Mouse (Mus musculus) erythroblast, embryonic 14.5 days (primary cell): ENCODE results near the gene L3mbtl3. TPM values are rescaled to one million over a fixed set of nuclear protein-coding genes. Genes with fewer than 3 reads are reported as not detected.

Source experiments
- H3K27me3 ChIP-seq: 2 replicates; pipeline ENCODE4 v1.6.1; 2012; ENCODE audit warnings: inconsistent platforms; ENCODE audit not compliant: control insufficient read depth
- H3K36me3 ChIP-seq: 2 replicates; pipeline ENCODE4 v1.6.1; 2012; ENCODE audit warnings: mild to moderate bottlenecking, inconsistent platforms; ENCODE audit not compliant: control insufficient read depth
- H3K4me1 ChIP-seq: 2 replicates; pipeline ENCODE4 v1.6.1; 2012; ENCODE audit warnings: inconsistent platforms; ENCODE audit not compliant: control insufficient read depth
- H3K4me3 ChIP-seq: replicated peaks from 2 replicates; pipeline ENCODE3; 2012; ENCODE audit warnings: moderate library complexity, mild to moderate bottlenecking, inconsistent platforms
- H3K9me3 ChIP-seq: 2 replicates; pipeline ENCODE4 v1.6.1; 2012; ENCODE audit warnings: low read length, inconsistent platforms, mixed read lengths; ENCODE audit not compliant: control insufficient read depth
- GATA1 ChIP-seq: IDR thresholded peaks from 2 replicates; pipeline ENCODE4 v1.6.1; 2012; ENCODE audit warnings: low read length, inconsistent platforms, mixed read lengths
- TAL1 ChIP-seq: IDR thresholded peaks from 3 replicates; pipeline ENCODE4 v1.6.1; 2012; ENCODE audit warnings: low read length, inconsistent platforms, mixed read lengths
- polyA plus RNA-seq: library from polyadenylated mRNA; stranded (reverse); fragments of >175 nt; gene quantifications from 2 replicates; pipeline ENCODE4 v1.2.3, GENCODE M21; 2012

L3mbtl3 gene
- polyA plus RNA-seq, 1 experiment: 0.02 TPM

DNA sequence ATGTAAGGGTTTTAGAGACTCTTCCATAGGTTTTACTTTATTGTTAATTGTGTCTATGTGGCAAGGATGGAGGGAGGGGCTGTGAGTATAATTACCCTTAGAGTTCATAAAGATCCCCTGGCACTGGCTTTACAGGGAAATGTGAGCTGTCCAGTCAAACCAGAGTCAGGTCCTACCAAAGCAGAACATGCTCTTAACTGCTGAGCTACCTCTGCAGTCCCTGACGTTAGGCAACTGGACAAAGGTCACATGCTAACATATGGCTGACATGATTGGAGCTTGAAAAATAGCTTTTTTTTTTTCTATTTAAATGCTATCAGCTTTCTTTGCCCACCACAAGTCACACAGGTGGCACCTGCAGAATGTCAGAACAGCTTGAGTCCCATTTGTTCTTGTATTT is 25.6 kb downstream of the L3mbtl3 start:
- no peak overlapping the region for H3K4me3 ChIP-seq
- no peak for TF ChIP-seq TAL1
- no peak for TF ChIP-seq GATA1
- H3K36me3 ChIP-seq: no peaks in the 10 kb centered on the region
- no peaks in the 10 kb centered on the region for H3K4me1 ChIP-seq
- no peaks in the 10 kb centered on the region for H3K9me3 ChIP-seq
- no peaks in the 10 kb centered on the region for H3K27me3 ChIP-seq

DNA sequence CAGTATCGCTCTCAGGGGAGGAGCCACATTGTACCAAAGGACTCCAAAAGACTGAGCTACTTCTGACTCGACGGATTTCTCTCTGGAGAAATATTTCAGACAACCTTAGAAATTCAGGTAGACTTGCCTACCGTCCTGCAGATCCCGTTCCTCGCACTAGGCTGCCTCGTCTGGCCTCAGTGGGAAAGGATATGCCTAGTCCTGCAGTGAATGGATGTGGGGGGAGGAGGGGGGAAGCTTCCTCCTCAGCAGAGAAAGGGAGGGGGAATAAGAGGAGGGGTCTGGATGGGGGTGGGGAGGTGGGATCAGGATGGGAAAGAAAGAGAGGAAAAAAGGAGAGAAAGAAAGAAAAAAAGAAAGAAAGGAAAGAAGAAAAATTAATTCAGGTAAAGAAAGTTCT is 28.2 kb downstream of the L3mbtl3 start:
- Histone ChIP-seq H3K4me1 (no peaks in the 10 kb centered on the region), H3K9me3 (no peaks in the 10 kb centered on the region), H3K27me3 (no peaks in the 10 kb centered on the region), H3K36me3 (no peaks in the 10 kb centered on the region), H3K4me3 (no peak overlapping the region)
- no peak for TF ChIP-seq GATA1
- no peak for TF ChIP-seq TAL1

DNA sequence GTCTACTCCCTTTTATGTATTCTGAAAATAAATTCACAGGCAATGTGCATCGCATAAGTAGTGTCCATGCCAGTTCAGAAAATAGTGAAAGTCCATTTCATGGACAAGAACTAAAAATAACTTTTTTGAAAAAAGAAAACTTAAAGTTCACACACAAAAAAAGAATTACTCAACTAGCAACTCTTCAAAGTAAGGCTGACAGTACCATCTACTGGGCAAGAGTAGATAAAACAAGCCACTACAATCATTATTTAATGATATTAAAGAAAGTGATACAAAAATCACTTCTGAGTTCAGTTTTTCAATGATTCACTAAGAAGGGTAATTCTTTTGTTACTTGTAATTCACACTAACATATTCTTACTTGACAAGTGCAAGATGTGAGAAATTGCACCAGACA is 29.9 kb downstream of the L3mbtl3 start:
- Histone ChIP-seq H3K36me3 (no peaks in the 10 kb centered on the region; the same call in 1 of the 2 replicates), H3K4me3 (no peak overlapping the region), H3K9me3 (no peaks in the 10 kb centered on the region), H3K4me1 (no peaks in the 10 kb centered on the region), H3K27me3 (no peaks in the 10 kb centered on the region)
- no peak for TF ChIP-seq GATA1
- TF ChIP-seq TAL1: no peak

DNA sequence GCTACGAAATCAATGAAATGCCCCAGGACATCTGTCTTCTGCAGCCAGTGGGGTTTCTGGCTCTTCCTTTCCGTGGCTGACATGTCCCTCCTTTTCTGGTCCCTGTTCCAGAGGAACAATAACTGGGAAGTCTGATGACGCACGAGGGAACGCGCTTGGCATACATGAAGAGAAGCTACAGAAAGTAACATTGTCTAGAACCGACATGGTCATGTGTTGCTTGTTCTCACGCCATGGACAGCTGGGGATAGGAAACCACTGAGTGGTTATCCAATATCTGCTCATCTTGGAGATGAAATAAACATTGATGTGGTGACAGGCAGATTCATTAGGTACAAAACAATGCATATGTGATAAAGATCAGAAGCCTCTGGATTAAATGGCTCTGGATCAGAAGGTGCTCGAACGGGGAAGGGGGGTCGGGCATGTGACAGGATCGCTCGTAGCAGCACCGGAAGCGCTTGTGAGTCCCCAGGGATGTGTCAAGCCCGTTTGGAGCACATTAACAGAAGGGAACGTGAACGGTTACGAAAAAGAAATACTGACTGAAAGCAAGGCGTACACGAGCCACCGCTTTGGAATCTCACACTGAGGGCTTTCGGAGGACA is 37.8 kb downstream of the L3mbtl3 start:
- no peak overlapping the region for H3K4me3 ChIP-seq
- no peaks in the 10 kb centered on the region for H3K9me3 ChIP-seq
- no peaks in the 10 kb centered on the region for H3K27me3 ChIP-seq
- H3K4me1 ChIP-seq: no peaks in the 10 kb centered on the region
- no peak for TF ChIP-seq TAL1
- H3K36me3 ChIP-seq: peaks cover 7% of the 10 kb centered on the region; the same call in 1 of the 2 replicates

DNA sequence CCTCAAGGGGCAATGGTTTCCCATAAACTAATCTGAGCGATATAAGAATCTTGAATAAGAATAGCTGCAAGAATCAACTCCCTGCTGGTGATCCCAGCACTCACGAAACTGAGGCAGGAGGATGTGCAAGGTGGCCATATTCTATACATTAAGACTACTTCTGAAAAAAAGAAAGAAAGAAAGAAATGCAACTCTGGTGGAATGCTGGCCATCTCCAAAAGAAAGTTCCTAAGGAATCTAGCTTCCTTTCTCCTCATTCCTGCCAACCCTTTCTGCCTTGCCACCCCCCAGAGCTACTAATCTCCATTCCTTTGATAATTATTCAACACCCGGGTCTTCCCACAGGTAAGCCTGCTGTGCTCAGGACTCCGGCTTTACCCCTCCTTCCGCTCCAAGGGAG is 41.8 kb downstream of the L3mbtl3 start:
- Histone ChIP-seq H3K9me3 (no peaks in the 10 kb centered on the region), H3K27me3 (no peaks in the 10 kb centered on the region), H3K4me1 (no peaks in the 10 kb centered on the region), H3K36me3 (peaks cover 7% of the 10 kb centered on the region; the same call in 1 of the 2 replicates), H3K4me3 (no peak overlapping the region)
- TF ChIP-seq GATA1 (no peak), TAL1 (no peak)

DNA sequence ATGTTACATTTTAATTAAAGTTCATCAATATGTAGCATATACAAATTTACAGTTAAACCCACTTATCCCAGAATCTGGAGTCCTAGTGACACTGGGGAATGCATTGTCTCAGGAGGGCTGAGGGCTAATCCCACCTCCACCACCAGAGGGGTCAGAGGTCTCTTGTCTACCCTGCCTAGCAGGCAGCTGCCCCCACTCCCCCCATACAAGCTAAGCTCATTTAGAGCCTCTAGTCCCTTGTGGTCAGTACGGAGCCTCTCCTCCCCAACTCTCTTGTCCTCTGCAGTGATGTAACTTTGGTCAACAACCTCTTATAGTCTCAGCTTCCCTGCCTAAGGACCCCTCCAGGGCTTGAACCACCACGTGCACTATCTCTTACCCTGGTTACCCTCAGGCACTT is 43.0 kb downstream of the L3mbtl3 start:
- Histone ChIP-seq H3K4me3 (no peak overlapping the region), H3K27me3 (no peaks in the 10 kb centered on the region), H3K36me3 (peaks cover 5% of the 10 kb centered on the region; the same call in 1 of the 2 replicates), H3K9me3 (no peaks in the 10 kb centered on the region), H3K4me1 (no peaks in the 10 kb centered on the region)
- TF ChIP-seq TAL1 (no peak), GATA1 (no peak)

DNA sequence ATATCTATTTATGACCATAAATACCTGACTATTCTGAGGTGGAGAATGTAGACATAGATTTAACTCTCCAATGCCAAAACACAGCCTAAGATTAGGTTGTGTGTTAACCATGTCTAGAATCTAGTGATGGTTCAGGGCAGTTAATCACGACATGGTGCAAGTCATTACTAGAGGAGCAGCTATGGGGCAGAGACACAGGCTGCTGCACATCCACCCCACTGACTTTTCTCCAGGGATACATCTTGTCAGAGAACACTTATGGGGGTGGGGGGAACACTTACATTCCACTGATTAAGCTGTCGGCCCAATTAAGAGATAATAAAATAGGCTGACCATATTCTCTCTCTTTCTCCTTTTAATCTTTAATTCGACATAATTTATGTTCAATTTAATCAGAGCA is 46.9 kb downstream of the L3mbtl3 start:
- H3K4me3 ChIP-seq: no peak overlapping the region
- H3K4me1 ChIP-seq: no peaks in the 10 kb centered on the region
- no peaks in the 10 kb centered on the region for H3K27me3 ChIP-seq
- H3K36me3 ChIP-seq: no peaks in the 10 kb centered on the region; the same call in 1 of the 2 replicates
- H3K9me3 ChIP-seq: no peaks in the 10 kb centered on the region
- TF ChIP-seq TAL1 (no peak), GATA1 (no peak)

DNA sequence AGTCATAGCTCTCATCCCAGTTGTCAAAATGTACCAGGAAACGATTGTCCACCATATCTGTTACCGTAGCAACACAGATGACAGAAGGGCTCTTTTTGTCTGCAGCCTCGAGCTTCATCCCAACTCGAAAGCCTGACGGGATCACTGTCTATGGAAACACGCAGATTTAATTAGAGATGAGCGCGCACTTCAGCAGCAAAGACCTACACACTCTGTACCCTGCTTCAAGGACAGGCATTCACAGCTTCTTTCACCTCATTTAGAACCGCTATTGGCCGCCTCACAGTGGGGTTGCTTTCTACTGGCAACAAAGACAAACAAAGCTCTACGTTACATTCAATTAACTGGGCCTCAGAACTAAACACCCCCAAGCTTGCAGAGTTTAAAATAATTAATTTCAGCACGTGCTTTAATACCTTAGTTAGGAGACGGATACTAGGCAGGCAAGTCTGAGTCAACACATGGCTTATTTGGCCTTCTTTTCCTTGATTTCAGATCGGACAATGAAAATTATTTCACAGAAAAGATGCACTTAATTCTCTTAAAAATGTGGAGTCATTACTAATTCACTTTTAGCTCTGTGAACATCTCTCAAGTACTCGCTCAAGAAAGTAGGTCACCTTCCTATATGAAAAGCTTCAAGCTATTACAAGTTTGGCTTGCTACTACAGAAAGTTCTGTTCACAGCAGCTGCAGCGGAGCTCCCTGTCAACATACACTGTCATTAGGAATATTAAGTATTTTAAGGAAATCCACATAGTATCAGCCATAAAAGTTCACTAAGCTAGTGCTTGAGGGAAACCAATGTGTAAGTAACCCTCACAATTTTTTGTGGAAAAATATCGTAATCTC is 47.9 kb downstream of the L3mbtl3 start:
- Histone ChIP-seq H3K27me3 (no peaks in the 10 kb centered on the region), H3K4me3 (no peak overlapping the region), H3K36me3 (no peaks in the 10 kb centered on the region; the same call in 1 of the 2 replicates), H3K9me3 (no peaks in the 10 kb centered on the region), H3K4me1 (no peaks in the 10 kb centered on the region)
- TF ChIP-seq TAL1: no peak
- no peak for TF ChIP-seq GATA1

DNA sequence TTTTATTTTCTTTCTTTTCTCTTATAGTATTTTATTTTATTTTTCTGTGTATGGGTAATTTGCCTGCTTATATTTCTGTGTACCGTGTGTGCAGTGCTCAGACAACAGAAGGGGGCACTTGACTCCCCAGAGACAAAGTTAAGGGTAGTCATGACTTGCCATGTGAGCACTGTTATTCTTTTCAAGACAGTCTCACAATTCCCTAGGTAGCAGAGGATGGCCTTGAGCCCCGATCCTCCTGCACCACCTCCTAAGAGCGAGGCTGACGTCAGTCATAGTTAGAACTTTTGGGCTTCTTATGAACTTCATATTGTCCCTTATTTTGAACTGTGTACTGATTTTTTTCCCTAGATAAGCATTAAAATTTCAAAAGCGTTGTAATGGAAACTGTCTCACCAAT is 48.5 kb downstream of the L3mbtl3 start:
- Histone ChIP-seq H3K27me3 (no peaks in the 10 kb centered on the region), H3K4me1 (no peaks in the 10 kb centered on the region), H3K4me3 (no peak overlapping the region), H3K36me3 (no peaks in the 10 kb centered on the region; the same call in 1 of the 2 replicates), H3K9me3 (no peaks in the 10 kb centered on the region)
- no peak for TF ChIP-seq GATA1
- no peak for TF ChIP-seq TAL1
